Mouse (Mus musculus): ENCODE data around the gene Ccnj. TPM values are rescaled to one million over a fixed set of nuclear protein-coding genes. Genes with fewer than 3 reads are reported as not detected.

Ccnj gene
- polyA plus RNA-seq, 1 experiment from 2014 or later, result 2.5 TPM

- Histone ChIP-seq H3K9ac (replicated peaks) (peak within 1 kb of the TSS; percentile 85), H3K36me3 (replicated peaks; ENCODE audit: insufficient read depth, low read length) (no peaks in the 10 kb centered on the region), H3K4me2 (ENCODE audit: low read depth, low read length) (peak within 1 kb of the TSS; percentile 90), H3K9me3 (ENCODE audit: low read length) (peaks cover 6% of the 10 kb centered on the region), H3K27ac (ENCODE audit: low read depth) (peak within 1 kb of the TSS; percentile 95), H3K4me1 (ENCODE audit: insufficient read depth) (peaks cover 12% of the 10 kb centered on the region), H3K27me3 (ENCODE audit: insufficient read depth, low read length) (peaks cover 12% of the 10 kb centered on the region; the same call in 1 of the 2 replicates), H3K4me3 (ENCODE audit: low read depth, low read length) (peak within 1 kb of the TSS; percentile 95)
- DNase-seq, result peak; percentile 92
- TF ChIP-seq EP300 (IDR thresholded peaks at IDR 0.05; ENCODE audit: low read depth), result no peak; the same call in 1 of the 2 replicates
- TF ChIP-seq CTCF (IDR thresholded peaks at IDR 0.05; ENCODE audit: low read depth), result no peak
- WGBS (ENCODE audit: insufficient replicate concordance), result under 1% methylated on average over 70 of the region's 89 CpGs
- peak; percentile 96 for ATAC-seq
These were observed 63.7 kb downstream of the Ccnj start, which contains the start of gene Zfp518a for GRCm38 (mm10) chr19:40894519-40895392. TSS of gene Zfp518a (plus strand) at chr19:40894705.

GRCm38 (mm10) chr19:40895393-40895703 lies 64.3 kb downstream of the Ccnj start:
- 4% methylated on average over 6 of the region's 6 CpGs for WGBS (ENCODE audit: insufficient replicate concordance)
- TF ChIP-seq CTCF (IDR thresholded peaks at IDR 0.05; ENCODE audit: low read depth) (no peak), EP300 (IDR thresholded peaks at IDR 0.05; ENCODE audit: low read depth) (no peak)
- Histone ChIP-seq H3K4me1 (ENCODE audit: insufficient read depth) (peaks cover 12% of the 10 kb centered on the region), H3K36me3 (replicated peaks; ENCODE audit: insufficient read depth, low read length) (no peaks in the 10 kb centered on the region), H3K27ac (ENCODE audit: low read depth) (peak overlapping the region; percentile 95), H3K9ac (replicated peaks) (peak overlapping the region; percentile 85), H3K9me3 (ENCODE audit: low read length) (peaks cover 6% of the 10 kb centered on the region), H3K4me3 (ENCODE audit: low read depth, low read length) (peak overlapping the region; percentile 95), H3K27me3 (ENCODE audit: insufficient read depth, low read length) (peaks cover 12% of the 10 kb centered on the region; the same call in 1 of the 2 replicates), H3K4me2 (ENCODE audit: low read depth, low read length) (peak overlapping the region; percentile 90)
- DNase-seq, result no peak
- ATAC-seq, result no peak

Small RNA genes within 50 kb of the gene (microRNA-seq; reads per million reads assigned to microRNA genes)
- gene Mir8092, result not detected

Other genes with a start within 250 kb of the Ccnj start
- gene Aldh18a1, start 242.8 kb upstream of the Ccnj start, polyA plus RNA-seq (2015; fragmentation: Nextera tagmentation; extraction: Ambion mirVana), result 8.1 and 9.1 TPM in 2 replicates
- gene Tctn3, start 219.0 kb upstream of the Ccnj start, polyA plus RNA-seq (2015; fragmentation: Nextera tagmentation; extraction: Ambion mirVana), result 1.7 and 1.8 TPM in 2 replicates
- gene Entpd1, start 218.9 kb upstream of the Ccnj start, polyA plus RNA-seq (2015; fragmentation: Nextera tagmentation; extraction: Ambion mirVana), result 5.1 and 5.7 TPM in 2 replicates
- 1.2 and 1.3 TPM in 2 replicates for gene Cc2d2b, start 82.5 kb upstream of the Ccnj start, polyA plus RNA-seq (2015; fragmentation: Nextera tagmentation; extraction: Ambion mirVana)
- gene Zfp518a, start 63.4 kb downstream of the Ccnj start, polyA plus RNA-seq (2015; fragmentation: Nextera tagmentation; extraction: Ambion mirVana), result 2.3 and 3.1 TPM in 2 replicates
- gene Blnk, start 163.3 kb downstream of the Ccnj start, polyA plus RNA-seq (2015; fragmentation: Nextera tagmentation; extraction: Ambion mirVana), result 4.9 and 5.4 TPM in 2 replicates
- gene Dntt, start 198.0 kb downstream of the Ccnj start, polyA plus RNA-seq (2015; fragmentation: Nextera tagmentation; extraction: Ambion mirVana), result 0.32 and 0.36 TPM in 2 replicates
- not detected in 2 replicates for gene Opalin, start 245.8 kb downstream of the Ccnj start, polyA plus RNA-seq (2015; fragmentation: Nextera tagmentation; extraction: Ambion mirVana)

All from liver, postnatal 0 days (tissue).